Mouse (Mus musculus) G1E (cell line): ENCODE measurements at regions not wholly inside any gene's neighbourhood (a gene's known extent, or its start where the extent isn't known, plus 50 kb on each side); places are given as distances from the start of the nearest gene placed in this dataset.

Experiments
- CTCF ChIP-seq: IDR thresholded peaks from 2 replicates; pipeline ENCODE4 v1.5.1; 2012; ENCODE audit warnings: low read depth, low read length, inconsistent platforms, mixed read lengths
- GATA1 ChIP-seq: IDR thresholded peaks from 2 replicates; pipeline ENCODE4 v1.6.1; 2012; ENCODE audit warnings: borderline replicate concordance, low read length, inconsistent platforms, mixed read lengths
- GATA2 ChIP-seq: IDR thresholded peaks from 2 replicates; pipeline ENCODE4 v1.6.1; 2012; ENCODE audit warnings: low read depth, low read length, inconsistent platforms, borderline replicate concordance
- POLR2AphosphoS5 ChIP-seq: IDR thresholded peaks from 2 replicates; pipeline ENCODE4 v1.6.1; 2012; ENCODE audit warnings: low read depth, low read length, inconsistent platforms; ENCODE audit not compliant: insufficient replicate concordance
- TAL1 ChIP-seq: conservative IDR thresholded peaks from 2 replicates; pipeline ENCODE4 v1.6.1; 2012; ENCODE audit warnings: low read depth, low read length, inconsistent platforms, mixed read lengths

DNA sequence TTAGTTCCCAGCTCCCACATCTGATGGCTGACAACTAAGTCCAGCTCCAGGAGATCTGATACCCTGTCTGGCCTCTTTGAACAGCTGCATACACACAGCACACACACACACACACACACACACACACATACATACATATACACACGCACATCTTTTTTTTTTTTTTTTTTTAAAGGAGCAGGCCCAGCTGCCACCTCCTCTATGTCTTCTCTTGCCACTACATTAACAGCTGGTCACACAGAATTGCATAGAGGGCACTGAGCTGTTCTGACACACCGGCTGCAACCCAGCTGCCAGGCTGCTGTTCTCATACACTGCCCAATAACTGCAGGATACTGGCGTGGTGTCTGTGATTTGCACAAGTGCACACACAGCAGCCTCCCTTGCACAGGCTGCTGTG, 64.6 kb upstream of the Ctnnb1 start:
- TF ChIP-seq CTCF: no peak
- no peak for TF ChIP-seq TAL1
- no peak for TF ChIP-seq GATA2
- TF ChIP-seq POLR2AphosphoS5: no peak
- no peak for TF ChIP-seq GATA1
